ENCODE assay signal across 18 mouse cellular contexts in the genomic region with DNA sequence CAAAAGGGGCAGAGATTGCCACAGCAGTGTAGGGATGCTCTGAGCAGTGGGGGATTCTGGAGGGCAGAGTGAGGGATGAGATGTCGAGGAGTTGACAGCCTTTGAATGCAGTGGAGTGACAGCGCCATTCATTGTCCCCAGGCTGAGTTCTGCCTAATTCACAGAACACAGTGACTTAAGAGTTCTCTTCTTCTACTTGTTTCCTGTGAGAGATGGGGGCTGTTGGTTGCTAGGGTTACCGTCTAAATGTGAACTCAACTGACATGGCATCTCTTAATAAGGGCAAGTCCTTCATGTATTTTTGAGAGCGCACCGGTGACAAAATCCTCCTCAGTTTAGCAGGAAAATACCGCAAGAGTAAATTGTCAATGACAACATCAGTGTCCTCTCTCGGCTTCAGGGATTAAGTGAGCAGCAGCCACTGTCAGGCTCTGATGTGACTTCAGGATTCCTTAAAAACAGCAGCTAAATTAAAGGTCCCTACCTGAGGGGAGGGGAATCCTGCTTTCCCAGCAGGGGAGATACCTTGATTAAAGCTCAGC.
DNase-seq lines count a peak whose midpoint lies in the region; ATAC-seq lines count a peak whose summit lies in the region.
"Had no signal": no experiment of that assay in that cellular context is flagged by ENCODE, and none has a peak within 500 bp of the region (broad histone marks: within the 10 kb centered on the region; RNA-seq: fewer than 3 reads in every experiment).

No protein-coding gene starts in this region.

- H3K36me3 ChIP-seq in hindbrain, embryonic 10.5 days: no peaks in the 10 kb centered on the region
- H3K36me3 ChIP-seq in midbrain, embryonic 13.5 days: no peaks in the 10 kb centered on the region
- H3K36me3 ChIP-seq: G1E; heart, embryonic 10.5 days; limb, embryonic 13.5 days had no signal

- peak overlapping the region; percentile 35 for H3K4me3 ChIP-seq in hindbrain, embryonic 10.5 days
- H3K4me3 ChIP-seq in midbrain, embryonic 13.5 days (replicated peaks): peak overlapping the region; percentile 20
- H3K4me3 ChIP-seq: heart, embryonic 10.5 days; limb, embryonic 13.5 days had no signal

- H3K27me3 ChIP-seq in hindbrain, embryonic 10.5 days (ENCODE audit: insufficient read depth, poor library complexity, severe bottlenecking): no peaks in the 10 kb centered on the region
- H3K27me3 ChIP-seq in midbrain, embryonic 13.5 days: no peaks in the 10 kb centered on the region

- ATAC-seq in midbrain, embryonic 13.5 days: peak; percentile 75
- ATAC-seq: activated CD4-positive, CD25-positive, alpha-beta regulatory T cell, adult 4 months; liver, postnatal 0 days had no signal

- DNase-seq in R1 (ENCODE audit: low read depth, low spot score): peak; percentile 30
- DNase-seq in embryo, embryonic 9.5 days (ENCODE audit: extremely low spot score): peak; percentile 19
- peak; percentile 60 for DNase-seq in hindbrain, embryonic 10.5 days (ENCODE audit: low spot score)
- DNase-seq in adrenal gland, adult 18-20 months (ENCODE audit: low spot score in 2 of 2): no peak
- no peak for DNase-seq in Muller cell, postnatal 12 days (ENCODE audit: inconsistent ontology term)
- no peak for DNase-seq in urinary bladder, postnatal 14 days (ENCODE audit: low spot score)
- DNase-seq in spleen, postnatal 36 days (ENCODE audit: low spot score in 2 of 2): no peak
- DNase-seq: cerebellum, postnatal 25 days; heart, postnatal 4 days; layer of hippocampus, postnatal 36 days; liver, postnatal 0 days had no signal

- peaks cover 37% of the 10 kb centered on the region for H3K4me1 ChIP-seq in hindbrain, embryonic 10.5 days (replicated peaks)
- H3K4me1 ChIP-seq in midbrain, embryonic 13.5 days (replicated peaks): peaks cover 22% of the 10 kb centered on the region
- H3K4me1 ChIP-seq: heart, embryonic 10.5 days; limb, embryonic 13.5 days had no signal

- H3K9ac ChIP-seq in midbrain, embryonic 13.5 days (replicated peaks): peak overlapping the region; percentile 48; the same call in 1 of the 2 replicates
- H3K9ac ChIP-seq: limb, embryonic 13.5 days; liver, postnatal 0 days had no signal

- no peaks in the 10 kb centered on the region for H3K9me3 ChIP-seq in hindbrain, embryonic 10.5 days
- no peaks in the 10 kb centered on the region for H3K9me3 ChIP-seq in midbrain, embryonic 13.5 days
- H3K9me3 ChIP-seq: G1E; heart, embryonic 10.5 days; limb, embryonic 13.5 days had no signal

- peak overlapping the region; percentile 75 for H3K27ac ChIP-seq in hindbrain, embryonic 10.5 days
- peak overlapping the region; percentile 66 for H3K27ac ChIP-seq in midbrain, embryonic 13.5 days
- H3K27ac ChIP-seq: heart, embryonic 10.5 days; kidney, postnatal 0 days; limb, embryonic 13.5 days; macrophage had no signal

- H3K4me2 ChIP-seq in midbrain, embryonic 13.5 days (replicated peaks): peak overlapping the region; percentile 48
- H3K4me2 ChIP-seq: limb, embryonic 13.5 days had no signal

- 23% methylated on average over 7 of the region's 7 CpGs for WGBS in hindbrain, embryonic 10.5 days
- 11% methylated on average over 7 of the region's 7 CpGs for WGBS in midbrain, embryonic 13.5 days

Comparison
In these comparisons a context has a peak if more than half of its experiments do, and no peak if none do; other contexts are left out.
1. DNase-seq: peak in R1 (single experiment), embryo, embryonic 9.5 days (single experiment) and hindbrain, embryonic 10.5 days (single experiment); none in adrenal gland, adult 18-20 months (0 of 2), Muller cell, postnatal 12 days (single experiment), urinary bladder, postnatal 14 days (single experiment) and spleen, postnatal 36 days (0 of 2).